Comparison of ENCODE assay signal across 7 mouse cellular contexts in the genomic region with DNA sequence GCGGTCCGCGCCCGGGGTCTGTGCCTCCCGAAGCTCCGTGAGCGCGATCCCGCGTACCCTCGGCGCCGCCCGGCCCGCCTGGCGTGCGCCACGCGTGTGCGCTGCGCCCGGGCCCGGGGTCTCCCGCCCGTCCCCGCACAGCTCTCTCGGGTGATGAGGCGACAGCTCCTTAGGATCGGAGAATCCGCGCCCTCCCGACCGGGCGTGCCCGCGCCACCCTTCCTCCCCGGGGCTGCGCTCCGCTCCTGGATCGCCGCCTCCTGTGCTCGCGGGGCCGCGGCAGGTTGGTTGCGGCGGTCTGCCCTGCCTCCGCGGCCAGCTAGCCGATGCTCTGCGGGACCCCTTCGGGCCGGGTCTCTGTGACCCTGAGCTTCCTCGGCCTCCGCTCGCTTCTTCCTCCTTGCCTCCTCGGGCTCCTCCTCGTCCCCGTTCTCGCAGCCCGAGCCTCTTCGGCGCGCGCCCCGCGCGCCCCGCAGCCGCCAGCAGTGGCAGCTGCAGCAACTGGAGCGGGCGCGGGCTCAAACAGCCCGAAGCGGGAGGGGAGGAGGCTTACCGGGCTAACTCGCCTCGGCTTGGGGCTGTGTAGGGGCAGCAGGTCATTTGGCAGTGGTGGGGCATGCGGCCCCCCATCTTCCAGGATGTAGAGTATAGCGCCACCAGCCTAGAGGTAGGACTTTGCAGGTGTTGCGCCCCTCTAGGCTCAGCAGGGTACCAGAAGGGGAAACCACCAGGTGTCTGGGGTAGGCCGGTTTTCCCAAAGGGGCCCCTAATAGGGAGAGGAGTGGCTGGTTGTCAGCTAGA. TPM values are rescaled to one million over a fixed set of nuclear protein-coding genes. Genes with fewer than 3 reads are reported as not detected.
A peak's percentile ranks its signal among the peaks of the same experiment; 100 is the strongest.
DNase-seq lines count a peak whose midpoint lies in the region; ATAC-seq lines count a peak whose summit lies in the region.

No protein-coding gene starts in this region.

- WGBS in intestine, embryonic 14.5 days: under 1% methylated on average over 57 of the region's 82 CpGs

- no peak overlapping the region for H3K27ac ChIP-seq in intestine, embryonic 14.5 days (ENCODE audit: low read depth)

- peak overlapping the region; percentile 56 for H3K9ac ChIP-seq in intestine, embryonic 14.5 days (ENCODE audit: low read length)

- intact Hi-C loops in left cerebral cortex, postnatal 36 days (cut with DNase I): loop anchor here (2.0 to 5.0 kb wide), 4 partner anchors 117 to 422 kb away; no protein-coding TSS in a partner anchor

- no peaks in the 10 kb centered on the region; the same call in 1 of the 2 replicates for H3K4me1 ChIP-seq in intestine, embryonic 14.5 days (replicated peaks; ENCODE audit: control insufficient read depth, insufficient read depth, low read length)

- H3K4me3 ChIP-seq in intestine, embryonic 14.5 days (ENCODE audit: low read depth, low read length): peak overlapping the region; percentile 69

- ATAC-seq in intestine, embryonic 14.5 days (replicated peaks; ENCODE audit: low FRiP score, low TSS enrichment, low read depth): peak; percentile 67

- H3K36me3 ChIP-seq in intestine, embryonic 14.5 days (ENCODE audit: control insufficient read depth, insufficient read depth, low read length): no peaks in the 10 kb centered on the region

- peak; percentile 79 for DNase-seq in adrenal gland, adult 2 months
- peak; percentile 26 for DNase-seq in cerebellum, adult 9-11 months
- peak; percentile 45 to 61 for DNase-seq in frontal cortex, postnatal 10 days (ENCODE audit: low spot score in 2 of 2)
- DNase-seq in intestine, embryonic 14.5 days (ENCODE audit: low spot score): peak; percentile 82
- DNase-seq in left cerebral cortex, postnatal 36 days (ENCODE audit: low spot score in 2 of 2): peak; percentile 67 to 69
- peak; percentile 76 for DNase-seq in neural tube, embryonic 10.5 days (ENCODE audit: extremely low spot score, low spot score)
- DNase-seq in testis, postnatal 14 days (ENCODE audit: low spot score): peak; percentile 12

- H3K27me3 ChIP-seq in intestine, embryonic 14.5 days (replicated peaks; ENCODE audit: control insufficient read depth, insufficient read depth, low read length): peaks cover 75% of the 10 kb centered on the region

- peak overlapping the region; percentile 94 for H3K4me2 ChIP-seq in intestine, embryonic 14.5 days (ENCODE audit: low read length)

- no peaks in the 10 kb centered on the region for H3K9me3 ChIP-seq in intestine, embryonic 14.5 days (ENCODE audit: control insufficient read depth, low read length)

RNA-seq across cellular contexts. Expression of a gene that starts 9.6 kb away (rescaled TPM):
- 10 to 100 TPM; 48.9 to 77.4 TPM for total RNA-seq in adrenal gland, adult 2 months (2021)
- polyA plus RNA-seq in adrenal gland, adult 2 months (2012; rRNA removed): 24.0 and 27.6 TPM in 2 replicates
- polyA plus RNA-seq in intestine, embryonic 14.5 days (2014; fragmentation: Nextera tagmentation; extraction: Ambion mirVana): 8.0 and 8.2 TPM in 2 replicates
- 100 to 1,000 TPM; 177 to 194 TPM for total RNA-seq in left cerebral cortex, postnatal 36 days (2021)

Comparison
In these comparisons a context has a peak if more than half of its experiments do, and no peak if none do; other contexts are left out.
1. DNase-seq: peak in every context shown above with its lines; median percentile 82 in intestine, embryonic 14.5 days; 79 in adrenal gland, adult 2 months; 76 in neural tube, embryonic 10.5 days; 68 in left cerebral cortex, postnatal 36 days; 53 in frontal cortex, postnatal 10 days; 26 in cerebellum, adult 9-11 months; 12 in testis, postnatal 14 days.